Comparison of ENCODE assay signal across 9 mouse cellular contexts in genomic region chr10:12548616-12549084, GRCm38 (mm10).
A peak's percentile ranks its signal among the peaks of the same experiment; 100 is the strongest.
DNase-seq lines count a peak whose midpoint lies in the region; ATAC-seq and TF ChIP-seq lines count a peak whose summit lies in the region.
"Had no signal": no experiment of that assay in that cellular context is flagged by ENCODE, and none has a peak within 500 bp of the region (broad histone marks: within the 10 kb centered on the region; RNA-seq: fewer than 3 reads in every experiment).

No protein-coding gene starts in this region.

- H3K4me1 ChIP-seq in forebrain, embryonic 10.5 days, result peaks cover 68% of the 10 kb centered on the region
- peaks cover 8% of the 10 kb centered on the region for H3K4me1 ChIP-seq in hindbrain, embryonic 11.5 days (replicated peaks; ENCODE audit: control insufficient read depth, insufficient read depth, low read length)
- peaks cover 62% of the 10 kb centered on the region for H3K4me1 ChIP-seq in limb, embryonic 12.5 days (replicated peaks)
- H3K4me1 ChIP-seq in midbrain, embryonic 10.5 days, result peaks cover 72% of the 10 kb centered on the region
- no peaks in the 10 kb centered on the region; the same call in 1 of the 2 replicates for H3K4me1 ChIP-seq in stomach, postnatal 0 days (replicated peaks; ENCODE audit: control insufficient read depth, insufficient read depth)

- peak; percentile 79 for ATAC-seq in hindbrain, embryonic 11.5 days (ENCODE audit: low FRiP score)
- peak; percentile 64 for ATAC-seq in limb, embryonic 12.5 days (ENCODE audit: insufficient number of reproducible peaks, insufficient read depth, low FRiP score, low TSS enrichment, low read depth)
- ATAC-seq in stomach, postnatal 0 days (ENCODE audit: low FRiP score, low TSS enrichment), result peak; percentile 53; the same call in 1 of the 2 replicates

- H3K9ac ChIP-seq in hindbrain, embryonic 11.5 days (ENCODE audit: low read depth, low read length), result no peak overlapping the region; the same call in 1 of the 2 replicates
- H3K9ac ChIP-seq in limb, embryonic 12.5 days (replicated peaks), result peak overlapping the region; percentile 47; the same call in 1 of the 2 replicates
- H3K9ac ChIP-seq in stomach, postnatal 0 days (ENCODE audit: low read length), result peak overlapping the region; percentile 48

- peak; percentile 46; the same call in 1 of the 2 replicates for TF ChIP-seq CTCF in stomach, postnatal 0 days (IDR thresholded peaks at IDR 0.05; ENCODE audit: low read depth)

- H3K27ac ChIP-seq in forebrain, embryonic 10.5 days, result peak overlapping the region; percentile 72; the same call in 1 of the 2 replicates
- no peak overlapping the region for H3K27ac ChIP-seq in hindbrain, embryonic 11.5 days (ENCODE audit: low read depth, low read length)
- H3K27ac ChIP-seq in limb, embryonic 12.5 days, result peak overlapping the region; percentile 74; the same call in 1 of the 2 replicates
- H3K27ac ChIP-seq in midbrain, embryonic 10.5 days (replicated peaks), result peak overlapping the region; percentile 69; the same call in 1 of the 2 replicates
- peak overlapping the region; percentile 58 for H3K27ac ChIP-seq in stomach, postnatal 0 days (replicated peaks)

- no peak for TF ChIP-seq EP300 in stomach, postnatal 0 days (optimal IDR thresholded peaks at IDR 0.05)

- DNase-seq in right cerebral cortex, adult 18-20 months, result peak; percentile 21
- DNase-seq in right cerebral cortex, postnatal 25 days, result no peak
- peak; percentile 52 for DNase-seq in forebrain, embryonic 10.5 days (ENCODE audit: extremely low spot score, low spot score)
- DNase-seq in hindbrain, embryonic 11.5 days (ENCODE audit: low spot score), result peak; percentile 66
- DNase-seq in midbrain, embryonic 10.5 days (ENCODE audit: low spot score), result peak; percentile 57
- DNase-seq in stomach, postnatal 0 days (ENCODE audit: low spot score), result peak; percentile 24
- DNase-seq in spleen, postnatal 14 days (ENCODE audit: low spot score in 2 of 2), result no peak

- no peaks in the 10 kb centered on the region for H3K9me3 ChIP-seq in forebrain, embryonic 10.5 days
- H3K9me3 ChIP-seq in hindbrain, embryonic 11.5 days (ENCODE audit: control insufficient read depth, low read length), result no peaks in the 10 kb centered on the region
- H3K9me3 ChIP-seq in limb, embryonic 12.5 days, result no peaks in the 10 kb centered on the region
- H3K9me3 ChIP-seq in midbrain, embryonic 10.5 days (replicated peaks), result no peaks in the 10 kb centered on the region
- H3K9me3 ChIP-seq in stomach, postnatal 0 days (ENCODE audit: control insufficient read depth, low read length), result no peaks in the 10 kb centered on the region

- peak overlapping the region; percentile 45 for H3K4me2 ChIP-seq in hindbrain, embryonic 11.5 days (replicated peaks; ENCODE audit: low read depth, low read length)
- peak overlapping the region; percentile 68 for H3K4me2 ChIP-seq in limb, embryonic 12.5 days
- H3K4me2 ChIP-seq in stomach, postnatal 0 days (replicated peaks; ENCODE audit: low read depth), result peak overlapping the region; percentile 63

- WGBS in forebrain, embryonic 10.5 days, result 0% methylated on average over 13 of the region's 13 CpGs
- 0% methylated on average over 13 of the region's 13 CpGs for WGBS in hindbrain, embryonic 11.5 days
- WGBS in limb, embryonic 12.5 days, result under 1% methylated on average over 13 of the region's 13 CpGs
- under 1% methylated on average over 13 of the region's 13 CpGs for WGBS in midbrain, embryonic 10.5 days
- under 1% methylated on average over 13 of the region's 13 CpGs for WGBS in stomach, postnatal 0 days

- peaks cover 29% of the 10 kb centered on the region for H3K27me3 ChIP-seq in forebrain, embryonic 10.5 days (ENCODE audit: poor library complexity, severe bottlenecking)
- H3K27me3 ChIP-seq in hindbrain, embryonic 11.5 days (ENCODE audit: control insufficient read depth, insufficient read depth, low read length), result no peaks in the 10 kb centered on the region
- no peaks in the 10 kb centered on the region for H3K27me3 ChIP-seq in limb, embryonic 12.5 days
- H3K27me3 ChIP-seq in midbrain, embryonic 10.5 days (ENCODE audit: low read depth, poor library complexity, severe bottlenecking), result no peaks in the 10 kb centered on the region; the same call in 1 of the 2 replicates
- H3K27me3 ChIP-seq in stomach, postnatal 0 days (ENCODE audit: control insufficient read depth, insufficient read depth, low read length), result no peaks in the 10 kb centered on the region

- no peaks in the 10 kb centered on the region for H3K36me3 ChIP-seq in forebrain, embryonic 10.5 days (replicated peaks)
- no peaks in the 10 kb centered on the region for H3K36me3 ChIP-seq in hindbrain, embryonic 11.5 days (ENCODE audit: control insufficient read depth, insufficient read depth, low read length)
- H3K36me3 ChIP-seq in limb, embryonic 12.5 days, result no peaks in the 10 kb centered on the region
- H3K36me3 ChIP-seq in midbrain, embryonic 10.5 days, result no peaks in the 10 kb centered on the region
- no peaks in the 10 kb centered on the region for H3K36me3 ChIP-seq in stomach, postnatal 0 days (ENCODE audit: control insufficient read depth, insufficient read depth, low read length)

- H3K4me3 ChIP-seq in forebrain, embryonic 10.5 days, result peak overlapping the region; percentile 51
- H3K4me3 ChIP-seq in hindbrain, embryonic 11.5 days (ENCODE audit: low read depth, low read length), result peak overlapping the region; percentile 17
- H3K4me3 ChIP-seq in limb, embryonic 12.5 days (replicated peaks), result peak overlapping the region; percentile 36
- H3K4me3 ChIP-seq in midbrain, embryonic 10.5 days, result peak overlapping the region; percentile 53
- H3K4me3 ChIP-seq in stomach, postnatal 0 days (ENCODE audit: low read depth, low read length), result peak overlapping the region; percentile 36
- H3K4me3 ChIP-seq: myocyte had no signal

Comparison
In these comparisons a context has a peak if more than half of its experiments do, and no peak if none do; other contexts are left out.
1. DNase-seq: peak in right cerebral cortex, adult 18-20 months (single experiment), forebrain, embryonic 10.5 days (single experiment), hindbrain, embryonic 11.5 days (single experiment), midbrain, embryonic 10.5 days (single experiment) and stomach, postnatal 0 days (single experiment); none in right cerebral cortex, postnatal 25 days (single experiment) and spleen, postnatal 14 days (0 of 2).
2. Peak in every context shown above with its lines, with median percentiles within 50 percentile points of each other: H3K4me3 ChIP-seq, ATAC-seq and H3K4me2 ChIP-seq.